Mouse (Mus musculus) myocyte (in vitro differentiated cells): Measurements from ENCODE around the gene Susd6. TPM values are rescaled to one million over a fixed set of nuclear protein-coding genes. Genes with fewer than 3 reads are reported as not detected.

Experiments
- H3K27me3 ChIP-seq: one replicate; pipeline ENCODE4 v1.6.1; 2011; ENCODE audit not compliant: control insufficient read depth, insufficient read depth, insufficient read length
- H3K36me3 ChIP-seq: one replicate; pipeline ENCODE4 v1.6.1; 2011; ENCODE audit not compliant: control insufficient read depth, insufficient read depth
- H3K4me2 ChIP-seq: one replicate; pipeline ENCODE4 v1.6.1; 2011; ENCODE audit warnings: low read depth, control low read depth
- H3K4me3 ChIP-seq: one replicate; pipeline ENCODE4 v1.5.1; 2011; ENCODE audit warnings: mild to moderate bottlenecking, control low read depth, moderate library complexity
- H3K79me2 ChIP-seq: one replicate; pipeline ENCODE4 v1.6.1; 2011; ENCODE audit not compliant: control insufficient read depth, insufficient read depth
- H3ac ChIP-seq: one replicate; pipeline ENCODE4 v1.6.1; 2011; ENCODE audit not compliant: control insufficient read depth, insufficient read length
- CEBPB ChIP-seq: IDR thresholded peaks from 2 replicates; pipeline ENCODE4 v1.6.1; 2011; ENCODE audit warnings: mild to moderate bottlenecking, moderate library complexity; ENCODE audit not compliant: poor library complexity, insufficient read depth, severe bottlenecking
- E2F4 ChIP-seq: IDR thresholded peaks from one replicate; pipeline ENCODE4 v1.6.1; 2011; ENCODE audit warnings: mild to moderate bottlenecking, control low read depth, moderate library complexity; ENCODE audit not compliant: insufficient read depth
- MAX ChIP-seq: IDR thresholded peaks from one replicate; pipeline ENCODE4 v1.6.1; 2011; ENCODE audit warnings: low read depth, mild to moderate bottlenecking, control low read depth
- MYOD1 ChIP-seq, 3 experiments: IDR thresholded peaks; one replicate each; pipeline ENCODE4 v1.6.1; 2011; ENCODE audit warnings: control low read depth in 2 of 3, low read depth in 2 of 3, mild to moderate bottlenecking in 2 of 3, moderate library complexity in 1 of 3; ENCODE audit not compliant: insufficient read length in 2 of 3, control insufficient read depth in 1 of 3
- MYOG ChIP-seq, 3 experiments: IDR thresholded peaks; one replicate each; pipeline ENCODE4 v1.6.1; 2011; ENCODE audit warnings: control low read depth in 2 of 3, low read depth in 2 of 3, mild to moderate bottlenecking in 2 of 3; ENCODE audit not compliant: insufficient read length in 2 of 3, control insufficient read depth in 1 of 3, insufficient read depth in 1 of 3
- POLR2A ChIP-seq: IDR thresholded peaks from one replicate; pipeline ENCODE4 v1.6.1; 2011; ENCODE audit warnings: low read depth, mild to moderate bottlenecking, control low read depth, moderate library complexity; ENCODE audit not compliant: insufficient read length
- POLR2AphosphoS2 ChIP-seq: IDR thresholded peaks from one replicate; pipeline ENCODE4 v1.6.1; 2011; ENCODE audit warnings: low read depth, control low read depth; ENCODE audit not compliant: insufficient read length
- REST ChIP-seq: IDR thresholded peaks from one replicate; pipeline ENCODE4 v1.6.1; 2011; ENCODE audit warnings: mild to moderate bottlenecking, control low read depth, moderate library complexity; ENCODE audit not compliant: insufficient read depth, insufficient read length
- SRF ChIP-seq: IDR thresholded peaks from one replicate; pipeline ENCODE4 v1.6.1; 2011; ENCODE audit warnings: low read depth; ENCODE audit not compliant: control insufficient read depth, insufficient read length
- TCF12 ChIP-seq: IDR thresholded peaks from one replicate; pipeline ENCODE4 v1.6.1; 2011; ENCODE audit warnings: mild to moderate bottlenecking, control low read depth; ENCODE audit not compliant: poor library complexity, insufficient read depth, severe bottlenecking
- TCF3 ChIP-seq: IDR thresholded peaks from one replicate; pipeline ENCODE4 v1.6.1; 2011; ENCODE audit warnings: low read depth, control low read depth; ENCODE audit not compliant: insufficient read length
- USF1 ChIP-seq: IDR thresholded peaks from one replicate; pipeline ENCODE4 v1.6.1; 2011; ENCODE audit warnings: low read depth, mild to moderate bottlenecking, control low read depth, moderate library complexity
- polyA plus RNA-seq: library from polyadenylated mRNA; unstranded; fragments of >200 nt; fragmentation: generic; extraction: Trizol; gene quantifications from one replicate; pipeline ENCODE4 v1.2.1, GENCODE M21; 2012; ENCODE audit warnings: missing spikeins

Susd6 gene
- polyA plus RNA-seq, 1 experiment = 64.0 TPM

DNA sequence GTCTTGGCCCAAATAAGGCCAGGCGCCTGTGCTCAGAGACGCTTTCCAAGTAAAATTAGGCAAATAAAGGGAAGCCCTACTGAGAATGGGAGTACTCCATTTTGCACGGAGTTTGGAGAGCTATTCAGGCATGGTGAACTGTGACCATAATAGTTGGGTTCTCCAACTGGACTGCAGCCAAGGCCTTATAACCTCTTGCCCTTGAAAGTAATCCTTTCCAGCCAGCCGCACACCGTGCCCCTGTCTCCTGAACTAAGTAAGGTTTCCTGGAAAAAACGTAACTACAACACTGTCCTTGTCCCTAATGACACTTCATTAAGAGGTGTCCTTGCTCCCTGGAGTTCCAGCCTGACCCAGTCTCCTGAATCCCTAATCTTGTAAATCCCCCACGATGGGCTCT, 135.6 kb downstream of the Susd6 start:
- no peak overlapping the region for H3ac ChIP-seq

DNA sequence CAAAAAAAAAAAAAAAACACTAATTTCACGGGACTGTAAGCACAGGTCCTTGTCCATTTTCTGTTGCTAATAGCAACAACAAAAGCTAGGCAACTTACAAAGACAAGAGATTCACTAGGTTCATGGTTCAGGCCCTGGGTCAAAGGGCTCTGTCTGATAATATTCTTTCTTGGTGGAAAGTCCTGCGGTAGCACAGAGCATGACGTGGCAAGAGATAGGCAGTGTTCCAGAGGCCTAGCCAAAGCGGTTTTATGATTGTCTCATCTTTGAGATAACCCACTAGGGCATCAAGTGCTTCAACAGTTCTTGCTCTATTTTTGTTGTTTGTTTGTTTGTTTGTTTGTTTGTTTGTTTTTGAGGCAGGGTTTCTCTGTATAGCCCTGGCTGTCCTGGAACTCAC, 136.2 kb downstream of the Susd6 start:
- no peak overlapping the region for H3ac ChIP-seq
- H3K79me2 ChIP-seq = no peaks in the 10 kb centered on the region
- peaks cover 16% of the 10 kb centered on the region for H3K27me3 ChIP-seq
- no peak overlapping the region for H3K4me2 ChIP-seq
- no peaks in the 10 kb centered on the region for H3K36me3 ChIP-seq
- TF ChIP-seq POLR2A (no peak), USF1 (no peak), MYOG (IDR thresholded peaks at IDR 0.05; ENCODE audit: control insufficient read depth in 1 of 3, insufficient read depth in 1 of 3, insufficient read length in 2 of 3, low read depth in 2 of 3) (no peak), MAX (no peak), MYOD1 (IDR thresholded peaks at IDR 0.05; ENCODE audit: control insufficient read depth in 1 of 3, insufficient read length in 2 of 3, low read depth in 2 of 3) (no peak), POLR2AphosphoS2 (no peak), REST (no peak), E2F4 (no peak), TCF12 (no peak), CEBPB (no peak), TCF3 (no peak)
- H3K4me3 ChIP-seq = no peak overlapping the region

More for the DNA sequence above, 135.6 kb downstream of the Susd6 start:
- no peaks in the 10 kb centered on the region for H3K79me2 ChIP-seq
- H3K36me3 ChIP-seq = no peaks in the 10 kb centered on the region
- peaks cover 22% of the 10 kb centered on the region for H3K27me3 ChIP-seq
- TF ChIP-seq MYOD1 (IDR thresholded peaks at IDR 0.05; ENCODE audit: control insufficient read depth in 1 of 3, insufficient read length in 2 of 3, low read depth in 2 of 3) (no peak), MAX (no peak), E2F4 (no peak), USF1 (no peak), POLR2AphosphoS2 (no peak), MYOG (IDR thresholded peaks at IDR 0.05; ENCODE audit: control insufficient read depth in 1 of 3, insufficient read depth in 1 of 3, insufficient read length in 2 of 3, low read depth in 2 of 3) (no peak), CEBPB (no peak), REST (no peak), POLR2A (no peak), TCF12 (no peak), TCF3 (no peak), SRF (no peak)
- no peak overlapping the region for H3K4me2 ChIP-seq
- no peak overlapping the region for H3K4me3 ChIP-seq

DNA sequence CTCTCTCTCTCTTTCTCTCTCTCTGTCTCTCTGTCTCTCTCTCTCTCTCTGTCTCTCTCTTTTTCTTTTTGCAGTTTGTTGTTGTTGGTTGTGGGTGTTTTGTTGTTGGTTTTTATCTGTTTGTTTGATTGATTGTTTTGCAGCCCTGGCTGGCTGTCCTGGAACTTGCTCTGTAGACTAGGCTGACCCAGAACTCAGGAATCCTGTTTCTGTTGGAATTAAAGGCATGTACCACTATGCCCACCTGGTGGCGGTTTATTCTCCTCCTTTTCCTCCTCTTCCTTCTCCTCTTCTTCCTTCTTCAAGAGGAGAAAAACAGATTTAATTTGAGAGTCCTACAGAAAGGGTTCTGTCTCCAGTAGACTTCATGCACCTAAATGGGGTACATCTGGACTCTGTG, 137.2 kb downstream of the Susd6 start:
- Histone ChIP-seq H3K4me3 (no peak overlapping the region), H3K36me3 (no peaks in the 10 kb centered on the region), H3K4me2 (no peak overlapping the region), H3K79me2 (no peaks in the 10 kb centered on the region), H3ac (no peak overlapping the region), H3K27me3 (peaks cover 16% of the 10 kb centered on the region)
- no peak for TF ChIP-seq TCF3
- TF ChIP-seq MYOG (IDR thresholded peaks at IDR 0.05; ENCODE audit: control insufficient read depth in 1 of 3, insufficient read depth in 1 of 3, insufficient read length in 2 of 3, low read depth in 2 of 3) = no peak
- no peak for TF ChIP-seq SRF

DNA sequence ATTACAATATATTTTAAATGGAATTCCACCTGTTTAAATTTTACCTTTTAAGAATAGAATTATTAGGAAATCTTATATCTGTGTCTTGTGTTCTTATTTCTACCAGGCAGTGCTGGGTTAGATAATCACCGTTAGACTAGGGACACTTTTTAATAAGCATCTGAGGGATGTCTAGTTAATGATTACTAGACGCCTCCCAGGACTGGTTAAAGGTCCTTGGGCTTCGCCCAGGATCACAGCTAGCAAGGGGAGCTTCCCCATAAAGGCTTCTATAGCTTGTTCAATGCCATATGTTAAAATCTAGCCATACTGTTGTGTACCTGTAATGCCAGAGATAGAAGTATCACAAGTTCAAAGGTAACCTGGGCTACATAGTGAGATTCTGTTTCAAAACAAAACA, 138.6 kb downstream of the Susd6 start:
- Histone ChIP-seq H3K27me3 (peaks cover 5% of the 10 kb centered on the region), H3K36me3 (no peaks in the 10 kb centered on the region), H3ac (no peak overlapping the region), H3K79me2 (no peaks in the 10 kb centered on the region), H3K4me3 (no peak overlapping the region), H3K4me2 (no peak overlapping the region)
- TF ChIP-seq TCF3 (no peak), USF1 (no peak), POLR2AphosphoS2 (no peak), MAX (no peak), SRF (no peak)

DNA sequence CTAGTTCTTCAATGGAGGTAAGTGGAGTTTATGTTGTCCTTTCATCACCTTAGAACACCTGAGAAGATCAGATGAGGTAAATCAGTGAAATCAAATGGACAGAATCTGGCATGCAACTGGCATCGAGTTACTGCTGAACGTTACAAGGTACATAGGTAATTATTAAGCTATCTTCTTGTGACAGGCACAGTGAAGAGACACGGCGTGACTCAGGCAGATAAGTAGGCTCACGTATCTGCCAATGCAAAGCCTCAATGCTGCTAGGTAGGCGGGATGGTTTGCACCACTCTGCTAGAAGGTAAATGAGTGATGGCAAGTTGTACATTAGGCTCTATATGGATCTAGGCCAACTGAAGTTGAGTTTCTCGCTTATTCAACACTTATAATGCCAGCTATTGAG, 139.8 kb downstream of the Susd6 start:
- H3K79me2 ChIP-seq = no peaks in the 10 kb centered on the region
- no peak overlapping the region for H3ac ChIP-seq
- TF ChIP-seq USF1 = no peak
- TF ChIP-seq E2F4 = no peak
- no peak for TF ChIP-seq REST
- no peak for TF ChIP-seq POLR2A
- TF ChIP-seq MYOD1 (IDR thresholded peaks at IDR 0.05; ENCODE audit: control insufficient read depth in 1 of 3, insufficient read length in 2 of 3, low read depth in 2 of 3) = no peak
- no peak for TF ChIP-seq POLR2AphosphoS2
- TF ChIP-seq CEBPB = no peak
- TF ChIP-seq TCF12 = no peak
- TF ChIP-seq MYOG (IDR thresholded peaks at IDR 0.05; ENCODE audit: control insufficient read depth in 1 of 3, insufficient read depth in 1 of 3, insufficient read length in 2 of 3, low read depth in 2 of 3) = no peak
- TF ChIP-seq TCF3 = no peak
- TF ChIP-seq MAX = no peak
- TF ChIP-seq SRF = no peak
- H3K36me3 ChIP-seq = no peaks in the 10 kb centered on the region
- peaks cover 6% of the 10 kb centered on the region for H3K27me3 ChIP-seq
- no peak overlapping the region for H3K4me2 ChIP-seq
- H3K4me3 ChIP-seq = no peak overlapping the region

Other genes with a start within 250 kb of the Susd6 start
- 16.6 TPM for gene Slc39a9, start 146.6 kb upstream of the Susd6 start, polyA plus RNA-seq
- gene Erh, start 146.2 kb upstream of the Susd6 start, polyA plus RNA-seq = 164 TPM
- gene Plekhd1, start 97.9 kb upstream of the Susd6 start, polyA plus RNA-seq = not detected
- not detected for gene Ccdc177, start 29.8 kb upstream of the Susd6 start, polyA plus RNA-seq
- 123 TPM for gene Srsf5, start 155.0 kb downstream of the Susd6 start, polyA plus RNA-seq
- 0.02 TPM for gene Slc10a1, start 178.2 kb downstream of the Susd6 start, polyA plus RNA-seq
- gene Smoc1, start 236.3 kb downstream of the Susd6 start, polyA plus RNA-seq = 0.19 TPM